Mouse (Mus musculus) activated CD4-positive, CD25-positive, alpha-beta regulatory T cell, adult 4 months (primary cell): ENCODE measurements around the gene Myo16. TPM values are rescaled to one million over a fixed set of nuclear protein-coding genes. Genes with fewer than 3 reads are reported as not detected.

Experiments used
- ATAC-seq: one replicate; pipeline ENCODE4 v1.8.0; 2017
- polyA plus RNA-seq, 2 experiments: library from polyadenylated mRNA; unstranded; fragments of 100-300 nt; shearing (Covaris generic); gene quantifications; one replicate each; pipeline ENCODE4 v1.2.1; 2017

Myo16 gene
- polyA plus RNA-seq, 2 experiments from 2014 or later, result not detected

GRCm38 (mm10) chr8:10632603-10633002, 478.9 kb downstream of the Myo16 start:
- no peak for ATAC-seq

- ATAC-seq, result no peak
Measured at GRCm38 (mm10) chr8:10633360-10634140, 479.8 kb downstream of the Myo16 start.

GRCm38 (mm10) chr8:10634421-10634820, 480.7 kb downstream of the Myo16 start:
- ATAC-seq, result no peak

- ATAC-seq, result no peak
Measured at GRCm38 (mm10) chr8:10638871-10639270, 485.2 kb downstream of the Myo16 start.

- no peak for ATAC-seq
Measured at GRCm38 (mm10) chr8:10640176-10640810, 486.6 kb downstream of the Myo16 start.

- ATAC-seq, result no peak
Measured at GRCm38 (mm10) chr8:10640859-10641258, 487.1 kb downstream of the Myo16 start.

GRCm38 (mm10) chr8:10641343-10641742, 487.6 kb downstream of the Myo16 start:
- ATAC-seq, result no peak

GRCm38 (mm10) chr8:10643244-10643643, 489.5 kb downstream of the Myo16 start:
- ATAC-seq, result no peak

GRCm38 (mm10) chr8:10644481-10644880, 490.8 kb downstream of the Myo16 start:
- ATAC-seq, result no peak

- ATAC-seq, result no peak
Measured at GRCm38 (mm10) chr8:10645740-10646139, 492.0 kb downstream of the Myo16 start.

- no peak for ATAC-seq
Measured at GRCm38 (mm10) chr8:10646485-10646884, 492.8 kb downstream of the Myo16 start.

- ATAC-seq, result no peak
Measured at GRCm38 (mm10) chr8:10651546-10652315, 498.0 kb downstream of the Myo16 start.

- ATAC-seq, result no peak
Measured at GRCm38 (mm10) chr8:10653282-10653681, 499.6 kb downstream of the Myo16 start.

- no peak for ATAC-seq
Measured at GRCm38 (mm10) chr8:10654922-10655518, 501.3 kb downstream of the Myo16 start.

- ATAC-seq, result no peak
Measured at GRCm38 (mm10) chr8:10663770-10664470, 510.2 kb downstream of the Myo16 start.

GRCm38 (mm10) chr8:10664861-10665543, 511.3 kb downstream of the Myo16 start:
- ATAC-seq, result no peak

- no peak for ATAC-seq
Measured at GRCm38 (mm10) chr8:10665821-10666283, 512.1 kb downstream of the Myo16 start.

- no peak for ATAC-seq
Measured at GRCm38 (mm10) chr8:10671862-10672548, 518.3 kb downstream of the Myo16 start.

GRCm38 (mm10) chr8:10677840-10678410, 524.2 kb downstream of the Myo16 start:
- no peak for ATAC-seq

GRCm38 (mm10) chr8:10681926-10682325, 528.2 kb downstream of the Myo16 start:
- ATAC-seq, result no peak

GRCm38 (mm10) chr8:10683088-10683487, 529.4 kb downstream of the Myo16 start:
- no peak for ATAC-seq
